Mouse (Mus musculus) midbrain, embryonic 13.5 days (tissue): ENCODE data around the gene Olfr1510. TPM values are rescaled to one million over a fixed set of nuclear protein-coding genes. Genes with fewer than 3 reads are reported as not detected.

ENCODE experiments used
- polyA plus RNA-seq: library from polyadenylated mRNA; unstranded; fragments of >200 nt; fragmentation: Nextera tagmentation; extraction: Ambion mirVana; gene quantifications from 2 replicates; pipeline ENCODE4 v1.2.1, GENCODE M21; 2015

The Olfr1510 gene
- polyA plus RNA-seq, 1 experiment from 2014 or later: not detected

Other genes with a start within 250 kb of the Olfr1510 start
- 62.7 and 68.4 TPM in 2 replicates for gene Supt16, start 217.0 kb downstream of the Olfr1510 start, polyA plus RNA-seq
- 46.5 and 50.4 TPM in 2 replicates for gene Chd8, start 156.6 kb downstream of the Olfr1510 start, polyA plus RNA-seq
- gene Tox4, start 135.2 kb downstream of the Olfr1510 start, polyA plus RNA-seq: 55.5 and 60.8 TPM in 2 replicates
- 60.6 and 63.4 TPM in 2 replicates for gene Rab2b, start 134.8 kb downstream of the Olfr1510 start, polyA plus RNA-seq
- 50.4 and 57.8 TPM in 2 replicates for gene Mettl3, start 109.2 kb downstream of the Olfr1510 start, polyA plus RNA-seq
- gene Sall2, start 85.6 kb downstream of the Olfr1510 start, polyA plus RNA-seq: 56.6 and 56.9 TPM in 2 replicates
- not detected in 2 replicates for gene Olfr1513, start 58.0 kb downstream of the Olfr1510 start, polyA plus RNA-seq
- not detected in 2 replicates for gene Olfr1512, start 35.2 kb downstream of the Olfr1510 start, polyA plus RNA-seq
- gene Olfr1511, start 17.0 kb downstream of the Olfr1510 start, polyA plus RNA-seq: not detected in 2 replicates
- not detected in 2 replicates for gene Olfr1509, start 28.6 kb upstream of the Olfr1510 start, polyA plus RNA-seq
- not detected in 2 replicates for gene Olfr1508, start 53.1 kb upstream of the Olfr1510 start, polyA plus RNA-seq
- not detected in 2 replicates for gene Olfr1507, start 81.4 kb upstream of the Olfr1510 start, polyA plus RNA-seq